Mouse (Mus musculus) gonadal fat pad, adult 2 months (tissue): ENCODE data around the gene Apol7e. TPM values are rescaled to one million over a fixed set of nuclear protein-coding genes. Genes with fewer than 3 reads are reported as not detected.
"Not testable (repeated sequence)": the region's sequence is repeated elsewhere in the genome, so short reads cannot be mapped to it uniquely, and the experiment has no call there.

Source experiments
- DNase-seq: peaks from one replicate; pipeline ENCODE4 v3.0.0-alpha.2; 2012; ENCODE audit warnings: low read depth
- polyA plus RNA-seq: library from polyadenylated mRNA; depleted of rRNA; stranded (reverse); fragments of >200 nt; gene quantifications from 2 replicates; pipeline ENCODE4 v1.2.3, GENCODE M21; 2012; rRNA removed

The Apol7e gene
- 0.09 and 0.34 TPM in 2 replicates for polyA plus RNA-seq

DNA sequence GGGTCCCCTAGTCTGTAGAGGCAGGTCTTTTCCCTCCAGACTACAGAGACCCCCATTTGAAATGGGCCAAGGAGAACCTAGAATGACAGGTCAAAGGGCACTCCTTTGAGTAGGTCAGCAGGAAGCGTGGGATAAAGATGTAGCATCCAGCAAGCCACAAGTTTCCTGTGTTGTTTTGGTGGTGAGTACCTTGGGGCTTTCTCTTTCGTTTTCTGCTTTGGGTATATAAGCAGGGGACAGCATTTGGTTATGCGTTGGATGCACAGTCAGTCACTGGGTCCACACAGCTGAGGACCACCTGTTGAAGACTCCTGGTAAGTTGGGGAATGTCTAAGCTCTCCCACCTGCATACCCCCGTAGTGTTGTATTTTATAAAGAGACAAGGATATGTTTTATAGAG, at the start of gene Apol7e:
Gene Apol7e (plus strand): TSS at position 202 of the 400 bp plus-strand sequence.
- DNase-seq = not testable (repeated sequence)

DNA sequence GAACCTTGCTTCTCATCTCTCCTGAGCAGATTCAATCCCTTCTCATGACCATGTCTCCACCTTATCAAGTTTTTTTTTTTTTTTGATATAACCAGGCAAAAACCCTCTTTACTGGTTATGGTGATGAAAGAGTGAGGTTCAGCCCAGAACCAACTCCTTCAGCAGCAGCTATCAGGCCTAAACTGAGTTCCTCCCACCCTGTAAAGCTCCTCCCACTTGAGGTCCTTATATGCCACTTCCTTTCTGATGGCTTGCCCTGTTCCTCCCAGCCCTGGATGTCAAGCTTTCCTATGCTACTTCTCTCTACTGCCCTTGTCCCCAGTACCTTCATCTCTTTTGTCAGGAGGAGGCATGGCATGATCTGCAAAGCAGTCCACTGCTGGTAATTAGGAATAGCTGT, 47.5 kb upstream of the Apol7e start:
- DNase-seq = not testable (repeated sequence)

DNA sequence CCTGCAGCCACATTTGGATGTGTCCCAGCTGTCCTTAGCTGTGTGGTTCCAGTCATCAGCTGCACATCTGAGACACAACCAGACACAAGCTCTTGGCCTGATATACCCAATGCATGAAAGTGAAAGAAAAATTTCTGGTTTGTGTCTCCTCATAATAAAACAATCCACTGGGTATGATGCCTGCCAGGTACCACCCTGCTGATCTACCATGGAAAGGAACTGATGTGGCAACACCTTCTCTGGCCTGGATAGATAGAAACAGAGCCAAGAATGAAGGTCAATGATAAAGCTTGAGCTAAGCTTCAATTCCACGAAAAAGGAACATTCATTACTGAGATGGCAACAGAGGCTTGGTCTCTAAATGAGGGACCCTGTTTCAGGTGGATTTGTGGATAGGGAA, 38.9 kb upstream of the Apol7e start:
- DNase-seq = not testable (repeated sequence)

DNA sequence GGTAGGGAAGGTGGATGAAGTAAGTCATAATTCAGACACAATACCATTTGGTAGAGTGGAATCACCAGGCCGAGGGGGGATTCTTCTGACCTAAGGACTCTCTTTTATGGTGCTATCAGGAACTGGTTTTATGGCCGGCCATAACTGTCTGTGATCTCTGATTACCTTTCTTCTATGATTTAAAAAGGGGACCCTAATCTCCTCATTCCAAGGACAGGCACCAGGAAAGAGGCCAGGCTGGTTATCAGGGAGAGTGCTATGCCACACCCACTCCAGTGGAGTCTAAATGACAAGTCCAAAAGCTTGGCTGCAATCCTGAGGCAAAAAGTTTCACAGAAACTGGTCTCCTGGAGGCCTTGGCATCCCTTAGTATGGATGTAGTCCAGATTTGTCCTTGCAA, 36.8 kb upstream of the Apol7e start:
- DNase-seq = not testable (repeated sequence)

DNA sequence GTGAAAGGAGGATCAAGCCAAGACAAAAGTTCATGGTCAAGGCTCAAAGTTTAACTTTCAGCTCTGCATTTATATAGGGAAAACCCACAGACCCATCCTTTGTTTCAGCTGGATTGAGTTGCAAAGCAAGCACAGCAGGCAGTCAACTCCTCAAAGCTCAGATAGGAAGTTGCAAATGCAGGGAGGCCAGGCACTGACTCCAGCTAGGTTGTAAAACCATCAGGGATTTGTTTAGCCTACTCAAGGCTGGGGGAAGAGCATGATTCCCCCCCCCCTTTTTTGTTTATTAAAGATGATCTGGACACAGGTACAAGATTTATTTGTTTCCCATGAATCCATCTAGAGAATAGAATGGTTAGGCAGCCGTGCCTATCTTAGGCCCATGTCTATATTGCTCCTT, 24.6 kb upstream of the Apol7e start:
- DNase-seq = not testable (repeated sequence)

DNA sequence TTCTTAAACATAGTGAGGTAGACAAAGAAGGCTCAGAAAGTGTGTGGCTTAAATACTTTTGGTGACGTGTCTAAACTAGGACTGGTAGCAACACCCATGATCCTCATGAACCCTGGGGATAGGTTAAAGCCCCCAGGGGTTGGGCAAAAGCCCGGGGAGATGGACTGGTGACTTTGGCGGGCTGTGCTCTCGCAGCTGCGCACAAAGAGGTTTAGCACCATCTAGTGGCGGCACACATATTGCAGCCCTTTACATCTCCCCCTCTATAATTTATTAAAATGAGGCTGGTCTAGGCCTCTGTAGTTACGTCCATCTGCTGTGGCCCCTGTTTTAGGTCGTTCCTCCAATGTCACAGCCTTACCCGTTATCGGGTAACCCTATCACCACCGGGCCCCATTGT, 14.7 kb upstream of the Apol7e start:
- DNase-seq = not testable (repeated sequence)

DNA sequence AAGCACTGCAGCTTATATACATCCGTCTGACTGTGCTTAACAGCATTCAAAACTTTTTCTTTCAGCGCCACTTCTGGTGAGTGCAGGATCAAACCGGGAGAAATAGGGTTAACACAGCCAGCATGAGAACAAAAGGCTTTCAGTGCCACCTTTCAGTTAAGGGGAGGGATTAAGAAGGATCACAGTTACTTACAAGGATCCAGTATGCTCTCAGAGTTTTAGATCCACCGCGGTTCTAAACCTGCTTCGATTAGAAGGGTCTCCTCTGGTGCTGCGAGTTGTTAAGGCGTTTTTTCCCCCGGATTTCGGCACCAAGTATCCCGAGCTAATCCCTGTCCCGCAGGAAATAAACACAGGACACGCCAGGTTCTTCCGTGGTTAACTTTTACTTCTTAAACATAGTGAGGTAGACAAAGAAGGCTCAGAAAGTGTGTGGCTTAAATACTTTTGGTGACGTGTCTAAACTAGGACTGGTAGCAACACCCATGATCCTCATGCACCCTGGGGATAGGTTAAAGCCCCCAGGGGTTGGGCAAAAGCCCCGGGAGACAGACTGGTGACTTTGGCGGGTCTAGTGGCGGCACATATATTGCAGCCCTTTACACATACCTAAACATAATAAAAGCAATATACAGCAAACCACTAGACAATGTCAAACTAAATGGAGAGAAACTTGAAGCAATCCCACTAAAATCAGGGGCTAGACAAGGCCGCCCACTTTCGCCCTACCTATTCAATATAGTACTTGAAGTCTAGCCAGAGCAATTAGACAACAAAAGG, 6.9 kb upstream of the Apol7e start:
- not testable (repeated sequence) for DNase-seq

DNA sequence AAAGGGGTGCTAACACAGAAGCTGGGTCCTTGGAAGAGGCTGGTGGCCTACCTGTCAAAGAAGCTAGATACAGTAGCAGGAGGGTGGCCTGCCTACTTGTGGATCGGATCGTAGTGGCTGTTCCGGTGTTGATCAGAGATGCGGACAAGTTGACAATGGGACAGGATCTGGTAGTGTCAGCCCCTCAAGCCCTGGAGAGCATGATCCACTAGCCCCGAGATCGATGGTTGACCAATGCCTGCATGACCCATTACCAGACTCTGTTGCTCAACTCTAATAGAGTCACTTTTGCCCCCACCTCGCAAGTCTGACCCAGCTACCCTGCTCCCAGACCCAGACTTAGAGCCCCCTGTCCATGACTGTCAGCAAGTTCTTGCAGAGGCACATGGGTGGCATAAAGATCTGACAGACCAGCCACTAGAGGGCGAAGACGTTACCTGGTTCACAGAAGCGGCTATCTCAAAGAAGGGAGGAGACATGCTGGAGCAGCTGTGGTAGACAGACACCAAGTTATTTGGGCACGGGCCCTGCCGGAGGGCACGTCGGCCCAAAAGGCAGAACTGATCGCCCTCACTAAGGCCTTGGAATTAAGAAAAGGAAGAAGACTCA, 3.9 kb upstream of the Apol7e start:
- DNase-seq = not testable (repeated sequence)

DNA sequence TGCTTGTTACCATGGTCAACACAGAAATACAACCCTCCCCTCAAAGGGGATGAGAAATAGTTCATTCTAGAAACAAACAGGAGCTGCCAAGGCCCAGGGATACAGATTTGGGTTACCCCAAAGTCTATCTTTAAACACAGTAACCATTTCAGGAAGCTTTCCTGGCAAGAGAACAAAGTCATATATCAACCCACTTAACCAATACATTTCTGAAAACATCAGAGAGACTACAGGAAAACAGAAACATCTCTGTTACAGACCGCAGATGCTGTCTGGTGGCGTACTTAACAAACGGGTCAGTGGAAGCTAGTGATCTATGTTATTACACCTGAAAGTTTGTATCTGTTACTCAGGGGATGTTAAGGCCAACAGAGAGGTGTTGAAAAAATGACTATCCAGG, 6.6 kb downstream of the Apol7e start:
- DNase-seq = not testable (repeated sequence)

DNA sequence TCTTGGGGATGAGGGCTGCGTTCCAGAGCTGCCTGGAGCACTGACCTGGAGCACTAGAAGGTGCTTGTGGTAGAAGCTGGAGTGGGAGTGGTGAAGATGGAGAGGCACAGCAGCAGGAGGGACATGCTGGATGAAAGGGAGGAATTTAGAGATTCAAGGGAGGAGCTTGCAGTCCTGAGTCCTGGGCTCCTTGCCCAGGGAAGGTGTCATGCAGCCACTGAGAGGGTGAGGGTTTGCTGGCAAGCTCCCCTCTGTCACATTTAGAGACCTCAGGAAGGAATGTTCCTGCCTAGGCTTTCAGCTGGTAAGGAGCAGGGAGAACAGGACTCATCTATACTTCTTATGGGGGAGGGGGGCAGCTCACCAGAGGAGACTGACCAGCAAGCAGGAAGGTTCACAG, 10.3 kb downstream of the Apol7e start:
- not testable (repeated sequence) for DNase-seq

DNA sequence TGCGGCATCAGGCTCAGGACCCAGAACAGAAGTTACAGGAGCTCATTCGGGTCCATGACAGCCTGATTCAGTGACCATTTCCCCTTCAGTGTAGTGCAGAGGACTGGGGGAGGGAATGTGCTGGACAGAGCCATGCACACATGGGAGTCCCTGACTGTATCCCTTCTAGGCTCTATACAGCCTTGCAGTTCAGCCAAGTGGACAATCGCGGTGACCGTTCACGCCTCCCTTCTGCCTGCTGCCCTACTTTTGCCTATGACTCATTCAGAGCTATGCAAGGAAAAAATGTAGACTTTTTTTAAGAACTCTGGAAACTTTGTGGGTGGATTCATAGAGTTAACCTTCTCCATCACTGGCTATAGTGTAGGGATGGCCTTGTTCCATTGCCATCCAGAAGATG, 19.6 kb downstream of the Apol7e start:
- DNase-seq = not testable (repeated sequence)

DNA sequence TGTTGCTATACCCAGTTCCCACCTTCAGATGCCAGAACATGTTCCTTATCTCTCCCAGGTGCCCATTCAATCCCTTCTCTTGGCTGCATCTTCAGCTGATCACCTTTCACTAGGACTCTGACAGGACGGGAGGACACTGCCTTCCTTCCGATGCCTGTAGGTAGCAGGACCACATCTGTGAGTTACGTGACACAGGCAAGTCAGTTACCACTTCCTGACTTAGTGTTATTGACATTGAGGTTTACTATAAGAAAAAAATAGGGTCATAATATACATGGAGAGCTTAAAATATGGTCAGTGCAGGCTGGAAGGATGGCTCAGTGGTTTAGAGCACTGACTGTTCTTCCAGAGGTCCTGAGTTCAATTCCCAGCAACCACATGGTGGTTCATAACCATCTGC, 22.9 kb downstream of the Apol7e start:
- DNase-seq = not testable (repeated sequence)

DNA sequence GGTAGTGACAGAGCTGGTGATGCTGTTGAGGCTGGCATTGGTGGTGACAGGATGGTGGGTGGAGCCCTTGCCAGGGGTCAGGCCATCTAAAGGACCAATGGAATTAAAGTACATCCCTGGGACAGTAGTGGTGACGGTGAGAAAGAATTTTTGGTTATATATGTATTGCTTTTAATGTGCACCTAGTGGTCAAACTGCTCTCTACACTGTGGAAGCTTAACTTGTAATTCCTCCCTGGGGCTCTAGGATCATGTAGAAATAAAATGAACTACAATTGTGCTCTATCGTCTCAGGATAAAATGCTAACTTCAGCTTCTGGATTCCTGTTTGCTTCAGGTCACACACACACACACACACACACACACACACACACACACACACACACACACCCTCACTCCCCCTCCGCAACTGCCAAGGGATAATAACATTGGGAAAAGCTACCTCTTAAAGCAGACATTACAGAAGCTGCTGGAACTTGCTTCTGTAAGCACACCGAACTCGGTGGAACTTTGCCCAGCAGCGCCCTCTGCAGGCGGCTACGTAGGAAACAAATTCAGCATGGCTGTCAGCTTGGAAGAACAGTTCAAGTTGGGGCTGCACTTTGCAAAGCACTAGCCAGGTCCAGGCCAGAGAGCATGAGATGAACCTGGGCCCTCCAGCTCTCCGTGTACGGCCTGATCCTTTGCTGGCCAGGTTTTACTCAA, 25.7 kb downstream of the Apol7e start:
- not testable (repeated sequence) for DNase-seq

DNA sequence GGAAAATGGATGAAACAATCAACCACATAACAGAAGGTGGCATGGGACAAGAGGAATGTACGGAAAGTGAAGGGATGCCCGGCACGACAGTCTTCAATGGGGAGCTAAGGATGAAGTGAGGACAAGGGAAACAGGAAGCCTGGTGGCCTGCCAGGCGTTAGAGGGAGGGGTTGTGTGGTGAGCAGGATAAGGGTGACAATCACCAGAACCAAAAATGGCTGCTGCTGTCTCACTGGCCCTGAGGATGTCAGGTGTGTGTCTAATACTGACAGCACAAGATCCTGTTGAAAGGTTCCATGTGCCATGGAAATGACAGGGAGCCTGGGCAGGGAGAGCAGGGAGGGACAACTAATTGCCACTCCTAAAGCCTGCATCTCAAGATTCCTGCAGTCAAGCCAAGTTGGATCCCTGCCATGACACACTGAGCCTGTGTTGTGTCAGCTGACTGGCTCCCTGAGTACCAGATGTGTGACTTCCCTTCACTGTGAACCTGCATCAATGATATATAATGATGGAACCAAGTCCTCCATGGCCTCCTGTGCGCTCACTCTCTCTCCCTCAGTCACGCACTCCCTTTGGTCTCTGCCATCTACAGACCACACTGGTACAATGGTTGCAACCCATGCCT, 26.9 kb downstream of the Apol7e start:
- not testable (repeated sequence) for DNase-seq

DNA sequence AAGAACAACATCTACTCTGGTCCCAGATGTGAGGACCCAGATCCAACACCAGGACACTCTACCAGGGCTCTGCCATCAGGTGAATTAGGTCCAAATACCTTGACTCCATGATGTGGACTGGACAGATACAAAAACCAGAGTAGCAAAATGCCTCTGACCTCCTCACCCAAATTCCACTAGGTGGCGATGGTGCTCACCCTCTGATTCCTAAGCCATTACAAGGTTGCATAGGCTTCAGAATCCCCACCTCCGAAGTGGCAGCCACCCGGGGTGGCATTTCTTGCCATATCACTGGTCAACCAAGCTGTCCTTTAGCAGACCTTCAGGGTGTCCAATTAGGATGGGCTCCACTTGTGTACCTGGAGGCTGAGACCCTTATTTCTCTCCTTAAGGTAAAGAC, 28.5 kb downstream of the Apol7e start:
- not testable (repeated sequence) for DNase-seq

DNA sequence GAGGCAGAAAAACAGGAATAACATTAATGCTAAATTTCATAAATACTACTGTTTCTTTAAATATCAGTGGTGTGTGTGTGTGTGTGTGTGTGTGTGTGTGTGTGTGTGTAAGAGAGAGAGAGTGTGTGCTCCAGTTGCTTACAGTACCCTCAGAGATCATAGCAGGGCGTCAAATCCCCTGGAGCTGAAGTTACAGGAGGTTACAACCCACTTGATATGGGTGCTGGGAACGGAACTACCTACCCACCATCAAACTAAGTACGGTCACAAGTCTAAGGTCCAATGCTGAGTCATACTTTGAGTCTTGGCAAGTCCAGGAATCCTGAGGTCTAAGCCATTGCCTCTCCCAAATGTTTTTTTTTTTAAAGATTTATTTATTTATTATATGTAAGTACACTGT, 29.1 kb downstream of the Apol7e start:
- not testable (repeated sequence) for DNase-seq

DNA sequence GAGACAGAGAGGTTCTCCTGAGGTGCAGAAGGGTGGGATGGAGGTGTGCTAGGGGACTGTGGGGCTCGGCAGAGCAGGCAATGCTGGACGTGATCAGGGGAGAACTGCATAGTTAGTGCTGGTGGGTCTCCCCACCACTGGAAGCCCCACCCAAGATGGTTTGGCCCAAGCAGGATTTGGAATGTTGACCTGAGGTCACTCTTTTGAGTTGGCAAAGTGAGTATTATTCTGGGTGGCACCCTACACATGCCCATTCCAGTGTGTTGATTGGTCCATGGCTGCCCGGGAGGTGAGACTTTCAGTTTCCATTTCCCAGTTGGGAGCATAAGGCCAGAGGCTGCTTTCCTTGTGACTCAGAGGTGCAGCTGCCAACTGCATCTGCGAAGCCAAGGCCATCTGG, 30.1 kb downstream of the Apol7e start, which contains the start of gene Apol9b:
Gene Apol9b (plus strand): TSS at position 301 of the 400 bp plus-strand sequence.
- not testable (repeated sequence) for DNase-seq

DNA sequence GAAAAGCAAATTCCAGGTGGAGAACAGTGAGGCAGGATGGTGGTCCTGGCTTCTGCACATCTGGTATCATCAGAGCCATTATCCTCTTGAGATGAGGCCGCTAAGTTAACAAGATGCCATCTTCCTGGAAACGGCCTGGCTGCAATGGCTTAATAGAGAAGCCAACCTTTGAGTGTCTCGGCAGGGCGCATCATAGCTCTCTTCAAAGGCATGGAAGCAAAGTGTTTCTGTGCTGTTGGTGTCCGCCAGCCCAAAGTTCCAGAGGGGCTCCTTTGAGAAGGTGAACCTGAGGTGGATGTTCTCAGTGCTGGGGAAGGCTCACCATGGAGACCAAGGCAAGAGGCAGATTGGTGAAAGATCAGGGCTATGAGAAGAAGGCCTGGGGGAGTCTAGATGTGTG, 32.9 kb downstream of the Apol7e start:
- no peak for DNase-seq

DNA sequence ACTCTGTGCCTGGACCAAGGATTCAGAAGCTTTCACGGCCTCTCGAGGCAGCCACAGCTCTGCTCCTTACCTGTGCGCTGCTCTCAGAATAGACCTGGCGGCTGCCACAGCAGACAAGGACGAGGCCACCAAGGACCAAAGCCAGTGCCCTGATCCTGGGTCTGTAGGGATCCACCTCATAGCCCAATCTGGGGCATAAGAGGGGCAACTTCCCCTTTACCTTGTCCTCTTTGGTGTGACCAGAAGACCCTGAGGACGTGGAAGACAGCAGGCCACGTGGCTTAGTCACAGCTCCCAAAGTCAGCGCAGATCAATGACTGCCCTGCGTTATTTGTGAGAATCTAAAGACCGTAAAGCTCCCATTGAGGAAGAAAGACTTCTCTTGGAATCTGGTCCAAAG, 34.2 kb downstream of the Apol7e start:
- not testable (repeated sequence) for DNase-seq

DNA sequence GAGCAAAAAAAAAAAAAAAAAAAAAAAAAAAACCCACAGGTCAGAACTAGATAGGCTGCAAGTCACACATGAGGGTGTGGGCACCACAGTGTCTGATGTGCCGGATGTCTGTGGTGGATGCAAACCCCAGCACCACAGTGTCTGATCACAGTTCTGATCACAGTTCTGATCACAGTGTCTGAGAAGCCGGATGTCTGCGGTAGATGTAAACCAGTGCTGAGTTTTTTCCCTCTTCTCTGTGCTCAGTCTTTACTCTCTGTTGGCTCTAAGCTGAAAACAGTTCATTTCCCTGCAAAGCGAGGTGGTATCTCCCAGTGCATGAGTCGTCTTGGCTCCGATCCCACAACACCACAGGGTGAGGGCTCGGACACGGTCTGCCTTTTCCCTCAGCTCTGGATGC, 34.7 kb downstream of the Apol7e start:
- DNase-seq = not testable (repeated sequence)

DNA sequence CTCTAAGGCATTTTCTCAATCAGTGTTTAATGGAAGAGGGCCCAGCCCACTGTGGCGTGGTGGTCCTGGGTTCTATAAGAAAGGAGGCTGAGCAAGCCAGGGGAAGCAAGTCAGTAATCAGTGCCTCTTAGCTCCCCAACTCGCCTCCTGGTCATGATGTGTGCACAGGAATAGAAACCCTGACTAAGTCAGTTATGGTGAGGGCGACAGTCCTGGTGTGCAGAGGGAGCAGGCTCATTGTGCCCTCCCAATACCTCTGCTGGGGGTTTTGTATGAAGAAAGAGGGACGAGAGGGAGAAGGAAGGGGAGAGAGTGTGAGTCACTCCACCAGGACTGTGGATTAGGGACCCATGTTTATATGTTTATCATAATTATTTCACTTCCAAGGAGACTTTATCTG, 35.2 kb downstream of the Apol7e start:
- DNase-seq = not testable (repeated sequence)
